Mouse (Mus musculus): ENCODE data around the gene Arxes1. TPM values are rescaled to one million over a fixed set of nuclear protein-coding genes. Genes with fewer than 3 reads are reported as not detected.

Arxes1 gene
- total RNA-seq (2015): not detected in 2 replicates
- not detected in 2 replicates for total RNA-seq (2017)

- ATAC-seq (replicated peaks; ENCODE audit: poor library complexity): peak; percentile 72
Measured at GRCm38 (mm10) chrX:136032799-136033763, at the start of gene Arxes1. Gene Arxes1 (plus strand): TSS chrX:136033367.

GRCm38 (mm10) chrX:135984539-135985260, 48.5 kb upstream of the Arxes1 start:
- ATAC-seq (replicated peaks; ENCODE audit: poor library complexity): no peak

- ATAC-seq (replicated peaks; ENCODE audit: poor library complexity): no peak
Measured at GRCm38 (mm10) chrX:135986267-135986666, 46.9 kb upstream of the Arxes1 start.

GRCm38 (mm10) chrX:135990661-135991060, 42.5 kb upstream of the Arxes1 start:
- no peak for ATAC-seq (replicated peaks; ENCODE audit: poor library complexity)

GRCm38 (mm10) chrX:135993192-135993594, 40.0 kb upstream of the Arxes1 start:
- ATAC-seq (replicated peaks; ENCODE audit: poor library complexity): peak; percentile 72

GRCm38 (mm10) chrX:135993664-135994119, 39.5 kb upstream of the Arxes1 start, which contains the start of gene Arxes2:
Gene Arxes2 (plus strand): TSS chrX:135993824.
- peak; percentile 73 for ATAC-seq (replicated peaks; ENCODE audit: poor library complexity)

GRCm38 (mm10) chrX:136007199-136007843, 25.8 kb upstream of the Arxes1 start:
- ATAC-seq (replicated peaks; ENCODE audit: poor library complexity): no peak

- no peak for ATAC-seq (replicated peaks; ENCODE audit: poor library complexity)
Measured at GRCm38 (mm10) chrX:136014392-136014791, 18.8 kb upstream of the Arxes1 start.

- ATAC-seq (replicated peaks; ENCODE audit: poor library complexity): no peak
Measured at GRCm38 (mm10) chrX:136030331-136030730, 2.8 kb upstream of the Arxes1 start.

- no peak for ATAC-seq (replicated peaks; ENCODE audit: poor library complexity)
Measured at GRCm38 (mm10) chrX:136043726-136044125, 10.6 kb downstream of the Arxes1 start.

GRCm38 (mm10) chrX:136047528-136047927, 14.4 kb downstream of the Arxes1 start:
- peak; percentile 65 for ATAC-seq (replicated peaks; ENCODE audit: poor library complexity)

- no peak for ATAC-seq (replicated peaks; ENCODE audit: poor library complexity)
Measured at GRCm38 (mm10) chrX:136051219-136051618, 18.1 kb downstream of the Arxes1 start.

GRCm38 (mm10) chrX:136060698-136061097, 27.5 kb downstream of the Arxes1 start:
- ATAC-seq (replicated peaks; ENCODE audit: poor library complexity): no peak

GRCm38 (mm10) chrX:136067201-136067991, 34.2 kb downstream of the Arxes1 start:
- peak; percentile 36; the same call in 1 of the 2 replicates for ATAC-seq (replicated peaks; ENCODE audit: poor library complexity)

- peak; percentile 98 for ATAC-seq (replicated peaks; ENCODE audit: poor library complexity)
Measured at GRCm38 (mm10) chrX:136068020-136068419, 34.9 kb downstream of the Arxes1 start, which contains the start of gene Bex2. Gene Bex2 (minus strand): TSS chrX:136068236.

Other genes with a start within 250 kb of the Arxes1 start
- gene Bhlhb9, start 235.8 kb upstream of the Arxes1 start, total RNA-seq (2015): 23.0 and 26.4 TPM in 2 replicates
- 27.8 and 30.1 TPM in 2 replicates for gene Bhlhb9, start 235.8 kb upstream of the Arxes1 start, total RNA-seq (2017)
- gene Gprasp2, start 194.3 kb upstream of the Arxes1 start, total RNA-seq (2015): 0.74 TPM in 1 of 2 replicates, not detected in the other
- 0.17 and 0.98 TPM in 2 replicates for gene Gprasp2, start 194.3 kb upstream of the Arxes1 start, total RNA-seq (2017)
- 1.2 and 1.7 TPM in 2 replicates for gene Arxes2, start 39.5 kb upstream of the Arxes1 start, total RNA-seq (2015)
- 0.71 and 1.0 TPM in 2 replicates for gene Arxes2, start 39.5 kb upstream of the Arxes1 start, total RNA-seq (2017)
- not detected in 2 replicates for gene Bex2, start 34.9 kb downstream of the Arxes1 start, total RNA-seq (2015)
- 0.37 and 0.62 TPM in 2 replicates for gene Bex2, start 34.9 kb downstream of the Arxes1 start, total RNA-seq (2017)
- not detected in 2 replicates for gene Nxf3, start 51.9 kb downstream of the Arxes1 start, total RNA-seq (2015)
- gene Nxf3, start 51.9 kb downstream of the Arxes1 start, total RNA-seq (2017): not detected in 2 replicates
- 7.7 and 8.3 TPM in 2 replicates for gene Bex4, start 105.6 kb downstream of the Arxes1 start, total RNA-seq (2015)
- 7.4 and 17.7 TPM in 2 replicates for gene Bex4, start 105.6 kb downstream of the Arxes1 start, total RNA-seq (2017)
- 64.8 and 74.3 TPM in 2 replicates for gene Tceal8, start 139.0 kb downstream of the Arxes1 start, total RNA-seq (2015)
- gene Tceal8, start 139.0 kb downstream of the Arxes1 start, total RNA-seq (2017): 109 and 113 TPM in 2 replicates
- gene Tceal5, start 170.5 kb downstream of the Arxes1 start, total RNA-seq (2015): 0.27 and 0.64 TPM in 2 replicates
- 1.00 TPM in 1 of 2 replicates, not detected in the other for gene Tceal5, start 170.5 kb downstream of the Arxes1 start, total RNA-seq (2017)
- gene Tceal7, start 181.4 kb downstream of the Arxes1 start, total RNA-seq (2015): not detected in 2 replicates
- gene Tceal7, start 181.4 kb downstream of the Arxes1 start, total RNA-seq (2017): not detected in 2 replicates
- gene Bex1, start 182.1 kb downstream of the Arxes1 start, total RNA-seq (2015): 1.8 and 4.9 TPM in 2 replicates
- 1.9 and 2.3 TPM in 2 replicates for gene Bex1, start 182.1 kb downstream of the Arxes1 start, total RNA-seq (2017)
- 115 and 121 TPM in 2 replicates for gene Tceal9, start 211.7 kb downstream of the Arxes1 start, total RNA-seq (2015)
- gene Tceal9, start 211.7 kb downstream of the Arxes1 start, total RNA-seq (2017): 184 and 204 TPM in 2 replicates
- gene Bex3, start 236.9 kb downstream of the Arxes1 start, total RNA-seq (2015): 145 and 158 TPM in 2 replicates
- 96.6 and 102 TPM in 2 replicates for gene Bex3, start 236.9 kb downstream of the Arxes1 start, total RNA-seq (2017)

All from megakaryocyte progenitor cell, adult 5-6 weeks (primary cell).